Comparison of ENCODE assay signal across 31 mouse cellular contexts in the genomic region with DNA sequence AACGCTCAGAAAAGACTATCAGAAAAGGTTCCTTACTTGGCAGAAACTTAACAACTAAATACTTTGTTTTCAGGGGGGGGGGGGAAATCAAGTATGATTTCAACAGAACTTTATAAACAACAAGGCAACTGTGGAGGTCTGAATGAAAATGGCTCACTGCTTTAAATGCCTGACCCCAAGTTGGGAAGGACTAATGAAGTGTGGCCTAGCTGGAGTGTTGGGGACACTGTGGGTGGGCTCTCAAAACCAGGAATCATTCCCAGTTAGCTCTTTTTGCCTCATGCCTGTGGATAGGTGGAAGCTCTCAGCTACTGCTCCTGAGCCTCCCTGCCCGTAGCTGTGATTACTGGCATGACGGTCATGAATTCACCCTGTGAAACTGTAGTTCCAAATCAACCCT. TPM values are rescaled to one million over a fixed set of nuclear protein-coding genes. Genes with fewer than 3 reads are reported as not detected.
DNase-seq lines count a peak whose midpoint lies in the region; ATAC-seq and TF ChIP-seq lines count a peak whose summit lies in the region.
"Had no signal": no experiment of that assay in that cellular context is flagged by ENCODE, and none has a peak within 500 bp of the region (broad histone marks: within the 10 kb centered on the region; RNA-seq: fewer than 3 reads in every experiment).

No protein-coding gene starts in this region.

- intact Hi-C loops in heart, postnatal 14 days (cut with DNase I) = no loop called here

- H3K36me3 ChIP-seq in lung, embryonic 15.5 days = peaks cover 9% of the 10 kb centered on the region
- no peaks in the 10 kb centered on the region for H3K36me3 ChIP-seq in lung, postnatal 0 days (ENCODE audit: insufficient read depth, low read length)
- H3K36me3 ChIP-seq in testis, adult 2 months (ENCODE audit: control insufficient read depth, insufficient read depth, low read length) = no peaks in the 10 kb centered on the region; the same call in 1 of the 2 replicates

- H3K27me3 ChIP-seq in lung, embryonic 15.5 days = no peaks in the 10 kb centered on the region
- no peaks in the 10 kb centered on the region for H3K27me3 ChIP-seq in lung, postnatal 0 days (replicated peaks; ENCODE audit: insufficient read depth, low read length)
- no peaks in the 10 kb centered on the region for H3K27me3 ChIP-seq in testis, adult 2 months (ENCODE audit: control insufficient read depth, insufficient read depth, low read length)
- H3K27me3 ChIP-seq: CH12.LX; embryonic facial prominence, embryonic 13.5 days; embryonic facial prominence, embryonic 15.5 days; forebrain, embryonic 12.5 days; Patski had no signal

- no peak overlapping the region for H3K9ac ChIP-seq in lung, embryonic 15.5 days
- H3K9ac ChIP-seq in lung, postnatal 0 days (replicated peaks; ENCODE audit: low read depth) = no peak overlapping the region
- H3K9ac ChIP-seq: embryonic facial prominence, embryonic 13.5 days; embryonic facial prominence, embryonic 15.5 days; forebrain, embryonic 12.5 days had no signal

- no peak for TF ChIP-seq CTCF in lung, postnatal 0 days (IDR thresholded peaks at IDR 0.05)
- no peak for TF ChIP-seq CTCF in testis, adult 2 months (IDR thresholded peaks at IDR 0.05; ENCODE audit: control insufficient read depth, insufficient read depth, insufficient replicate concordance, low read depth, low read length)

- no peaks in the 10 kb centered on the region for H3K9me3 ChIP-seq in lung, embryonic 15.5 days
- no peaks in the 10 kb centered on the region for H3K9me3 ChIP-seq in lung, postnatal 0 days (ENCODE audit: low read length)
- H3K9me3 ChIP-seq: embryonic facial prominence, embryonic 13.5 days; embryonic facial prominence, embryonic 15.5 days; forebrain, embryonic 10.5 days; forebrain, embryonic 12.5 days; G1E had no signal

- H3K27ac ChIP-seq in lung, embryonic 15.5 days = no peak overlapping the region
- no peak overlapping the region for H3K27ac ChIP-seq in lung, postnatal 0 days (ENCODE audit: low read length)
- 0 out of 2 replicates have a peak overlapping the region, but pooled peaks have one; percentile 13 for H3K27ac ChIP-seq in testis, adult 2 months (ENCODE audit: control insufficient read depth, insufficient read depth, low read depth, low read length)
- H3K27ac ChIP-seq: embryonic facial prominence, embryonic 13.5 days; embryonic facial prominence, embryonic 15.5 days; forebrain, embryonic 10.5 days; forebrain, embryonic 12.5 days had no signal

- 74% methylated on average over 3 of the region's 3 CpGs for WGBS in lung, embryonic 15.5 days
- WGBS in lung, postnatal 0 days = 56% methylated on average over 3 of the region's 3 CpGs

- H3K4me1 ChIP-seq in lung, embryonic 15.5 days = peaks cover 2% of the 10 kb centered on the region; the same call in 1 of the 2 replicates
- H3K4me1 ChIP-seq in lung, postnatal 0 days (ENCODE audit: insufficient read depth, low read depth, low read length) = no peaks in the 10 kb centered on the region; the same call in 1 of the 2 replicates
- H3K4me1 ChIP-seq in testis, adult 2 months (ENCODE audit: control insufficient read depth, insufficient read depth, low read length) = no peaks in the 10 kb centered on the region
- H3K4me1 ChIP-seq: embryonic facial prominence, embryonic 13.5 days; embryonic facial prominence, embryonic 15.5 days; forebrain, embryonic 10.5 days; forebrain, embryonic 12.5 days had no signal

- H3K4me2 ChIP-seq in lung, embryonic 15.5 days = no peak overlapping the region
- no peak overlapping the region for H3K4me2 ChIP-seq in lung, postnatal 0 days (replicated peaks; ENCODE audit: low read depth, low read length)
- H3K4me2 ChIP-seq: embryonic facial prominence, embryonic 13.5 days; embryonic facial prominence, embryonic 15.5 days; forebrain, embryonic 12.5 days had no signal

- no peak for TF ChIP-seq EP300 in lung, postnatal 0 days (IDR thresholded peaks at IDR 0.05)

- ATAC-seq in lung, embryonic 15.5 days (ENCODE audit: borderline replicate concordance, extremely low read depth, low FRiP score, low TSS enrichment) = peak; percentile 72; the same call in 1 of the 2 replicates
- ATAC-seq in lung, postnatal 0 days = 0 out of 2 replicates have a peak, but pooled peaks have one; percentile 25
- ATAC-seq: activated CD4-positive, CD25-positive, alpha-beta regulatory T cell, adult 4 months; CD4-positive, CD25-positive, alpha-beta regulatory T cell, adult 4 months; forebrain, embryonic 14.5 days; Patski had no signal

- no peak overlapping the region for H3K4me3 ChIP-seq in lung, embryonic 15.5 days
- no peak overlapping the region for H3K4me3 ChIP-seq in lung, postnatal 0 days (ENCODE audit: low read depth, low read length)
- no peak overlapping the region for H3K4me3 ChIP-seq in testis, adult 2 months (ENCODE audit: control insufficient read depth, low read depth, low read length)
- H3K4me3 ChIP-seq: embryonic facial prominence, embryonic 13.5 days; embryonic facial prominence, embryonic 15.5 days; erythroblast, embryonic 14.5 days; forebrain, embryonic 10.5 days; forebrain, embryonic 12.5 days had no signal

- peak; percentile 74 for DNase-seq in heart, adult 11 months
- DNase-seq in heart, postnatal 14 days = no peak
- no peak for DNase-seq in lung, postnatal 4 days
- DNase-seq in lung, postnatal 0 days (ENCODE audit: low spot score) = no peak
- no peak for DNase-seq in lung, postnatal 14 days
- no peak for DNase-seq in testis, postnatal 14 days (ENCODE audit: low spot score)
- DNase-seq: adrenal gland, adult 8-10 months; adrenal gland, postnatal 14 days; adrenal gland, postnatal 36 days; B cell, adult 2 months; cerebellum, adult 11 months; cerebellum, adult 18-20 months; cerebellum, adult 8-10 months; cerebellum, adult 9-11 months; cerebellum, postnatal 14 days; cerebellum, postnatal 36 days; embryo, embryonic 11 days had no signal

- TF ChIP-seq POLR2A in testis, adult 2 months (IDR thresholded peaks at IDR 0.05; ENCODE audit: control insufficient read depth, low read depth, low read length) = no peak

RNA-seq across cellular contexts. Expression of gene Wasl, which starts 30.7 kb away (rescaled TPM):
- 10 to 100 TPM; 30.7 to 32.9 TPM for total RNA-seq in heart, postnatal 14 days (2021)
- 67.3 and 68.5 TPM in 2 replicates for polyA plus RNA-seq in lung, embryonic 15.5 days (2015; fragmentation: Nextera tagmentation; extraction: Ambion mirVana)
- polyA plus RNA-seq in lung, postnatal 0 days (2015; fragmentation: Nextera tagmentation; extraction: Ambion mirVana) = 88.3 and 93.5 TPM in 2 replicates
- polyA plus RNA-seq in testis, adult 2 months (2012; rRNA removed) = 8.1 and 9.3 TPM in 2 replicates

RNA-seq across cellular contexts. Expression of gene Lmod2, which starts 36.5 kb away (rescaled TPM):
- 100 to 1,000 TPM; 413 to 423 TPM for total RNA-seq in heart, postnatal 14 days (2021)
- 1.0 and 1.8 TPM in 2 replicates for polyA plus RNA-seq in lung, embryonic 15.5 days (2015; fragmentation: Nextera tagmentation; extraction: Ambion mirVana)
- polyA plus RNA-seq in lung, postnatal 0 days (2015; fragmentation: Nextera tagmentation; extraction: Ambion mirVana) = 0.47 and 0.83 TPM in 2 replicates
- not detected in 2 replicates for polyA plus RNA-seq in testis, adult 2 months (2012; rRNA removed)
- total RNA-seq: adrenal gland, postnatal 14 days; CH12.LX; common myeloid progenitor, adult 5-6 weeks had no signal
- polyA plus RNA-seq: activated CD4-positive, CD25-positive, alpha-beta regulatory T cell, adult 4 months; CD4-positive, CD25-positive, alpha-beta regulatory T cell, adult 4 months; erythroblast, embryonic 14.5 days; forebrain, embryonic 10.5 days; forebrain, embryonic 12.5 days; forebrain, embryonic 14.5 days; G1E; Patski had no signal
